Mouse (Mus musculus): ENCODE results near the gene Gm20696.

DNA sequence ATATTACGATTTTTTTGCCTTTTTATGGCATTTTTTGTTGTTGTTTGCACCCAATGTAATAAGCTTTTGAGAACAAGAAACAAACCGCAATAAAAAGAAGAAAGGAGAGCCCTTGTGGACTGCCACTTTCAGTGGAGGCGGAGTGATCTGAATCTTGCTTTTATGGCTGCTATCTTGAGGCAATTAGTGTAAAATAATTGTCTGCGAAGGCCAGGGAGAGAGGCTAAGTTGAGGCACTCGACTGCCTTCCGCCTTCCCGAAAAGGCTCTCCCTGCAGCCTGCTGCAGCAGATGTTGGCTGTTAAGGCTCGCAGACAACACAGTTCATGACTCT lies 181.7 kb downstream of the Gm20696 start:
- TF ChIP-seq TCF12 (IDR thresholded peaks at IDR 0.05; ENCODE audit: low read depth, low read length) (no peak), SIN3A (IDR thresholded peaks at IDR 0.05; ENCODE audit: low read length) (no peak), CTCF (conservative IDR thresholded peaks at IDR 0.05 in 1 of 2, IDR thresholded peaks at IDR 0.05 in 1 of 2; ENCODE audit: low read depth in 2 of 2, low read length in 2 of 2) (no peak), POLR2A (IDR thresholded peaks at IDR 0.05; ENCODE audit: low read depth, low read length) (no peak), CHD1 (IDR thresholded peaks at IDR 0.05; ENCODE audit: low read depth, low read length) (no peak), POLR2AphosphoS2 (IDR thresholded peaks at IDR 0.05; ENCODE audit: low read depth, low read length) (no peak), ZMIZ1 (IDR thresholded peaks at IDR 0.05; ENCODE audit: low read depth, low read length) (no peak), JUND (conservative IDR thresholded peaks at IDR 0.05; ENCODE audit: low read depth, low read length) (no peak), SMC3 (IDR thresholded peaks at IDR 0.05; ENCODE audit: low read depth, low read length) (no peak; the same call in 1 of the 2 replicates), MYC (IDR thresholded peaks at IDR 0.05; ENCODE audit: low read depth, low read length) (no peak), ETS1 (conservative IDR thresholded peaks at IDR 0.05; ENCODE audit: low read depth, low read length) (no peak), NELFE (IDR thresholded peaks at IDR 0.05; ENCODE audit: low read depth, low read length) (no peak)
